Mouse (Mus musculus) A20 (cell line): Measurements from ENCODE around the gene Sgms1.
"Not testable (repeated sequence)": the region's sequence is repeated elsewhere in the genome, so short reads cannot be mapped to it uniquely, and the experiment has no call there.

ENCODE experiments used
- DNase-seq: peaks from one replicate; pipeline ENCODE4 v3.0.0-alpha.2; 2011; ENCODE audit warnings: low read depth, low spot score

The Sgms1 gene

DNA sequence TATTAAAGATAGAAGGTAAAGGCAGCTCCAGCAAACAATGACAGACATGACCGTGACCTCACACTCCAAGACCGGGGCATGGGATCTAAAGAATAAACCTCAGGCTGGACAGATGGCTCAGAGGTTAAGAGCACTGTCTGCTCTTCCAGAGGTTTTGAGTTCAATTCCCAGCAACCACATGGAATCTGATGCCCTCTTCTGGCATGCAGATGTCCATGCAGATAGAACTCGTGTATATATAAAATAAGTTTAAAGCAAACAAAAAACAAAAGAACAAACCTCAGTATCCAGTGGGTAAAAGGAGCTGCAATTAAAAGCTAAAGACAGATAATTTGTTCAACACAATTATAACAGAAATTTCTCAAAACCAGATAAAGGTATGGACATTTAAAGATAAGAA is 290.9 kb downstream of the Sgms1 start:
- DNase-seq = no peak

GRCm38 (mm10) chr19:32092358-32092757 is 297.2 kb downstream of the Sgms1 start:
- no peak for DNase-seq

GRCm38 (mm10) chr19:32090804-32091203 is 298.7 kb downstream of the Sgms1 start:
- no peak for DNase-seq

DNA sequence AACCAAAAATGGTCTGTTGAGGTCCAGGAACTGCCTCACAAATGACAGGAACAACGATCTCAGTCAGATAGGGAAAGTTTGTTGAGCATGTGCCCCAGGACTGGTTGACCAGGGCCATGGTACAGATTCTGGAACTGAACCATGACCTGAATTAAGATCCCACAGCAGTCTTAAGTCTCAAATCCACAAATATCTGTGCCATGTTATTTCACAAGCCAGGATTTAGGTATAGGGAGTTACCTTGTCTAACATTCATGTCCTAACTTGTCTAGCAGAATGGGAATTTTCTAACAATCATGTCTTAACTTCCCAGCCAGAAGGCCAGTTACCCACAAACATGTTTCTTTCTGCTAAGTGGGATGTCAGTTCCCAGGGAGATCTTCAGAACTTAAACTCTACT is 300.9 kb downstream of the Sgms1 start:
- no peak for DNase-seq

GRCm38 (mm10) chr19:32087736-32088470 is 301.6 kb downstream of the Sgms1 start:
- DNase-seq = no peak

DNA sequence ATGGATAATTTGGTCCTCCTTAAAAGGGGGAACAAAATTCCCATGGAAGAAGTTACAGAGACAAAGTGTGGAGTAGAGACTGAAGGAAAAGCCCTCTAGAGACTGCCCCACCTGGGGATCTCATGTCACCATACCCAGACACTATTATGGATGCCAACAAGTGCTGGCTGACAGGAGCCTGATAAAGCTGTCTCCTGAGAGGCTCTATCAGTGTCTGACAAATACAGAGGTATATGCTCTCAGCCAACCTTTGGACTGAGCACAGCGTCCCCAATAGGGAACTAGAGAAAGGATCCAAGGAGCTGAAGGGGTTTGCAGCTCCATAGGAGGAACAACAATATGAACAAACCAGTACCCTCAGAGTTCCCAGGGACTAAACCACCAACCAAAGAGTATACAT is 304.7 kb downstream of the Sgms1 start:
- not testable (repeated sequence) for DNase-seq
